Mouse (Mus musculus): ENCODE results near the gene Zfp74. TPM values are rescaled to one million over a fixed set of nuclear protein-coding genes. Genes with fewer than 3 reads are reported as not detected.
"Not testable (repeated sequence)": the region's sequence is repeated elsewhere in the genome, so short reads cannot be mapped to it uniquely, and the experiment has no call there.

Gene Zfp74
- total RNA-seq (2021): 10 to 100 TPM in 1 of 2 experiments, 1 to 10 TPM in 1; 7.3 to 11.4 TPM
- long read RNA-seq, experiment 1, partial matches to known transcripts: 0 of 6 reads
- long read RNA-seq, experiment 1, other reads (novel, unspliced or antisense): 6 of 6 reads
- long read RNA-seq, experiment 2, partial matches to known transcripts: 0 of 3 reads
- long read RNA-seq, experiment 2, other reads (novel, unspliced or antisense): 3 of 3 reads

DNA sequence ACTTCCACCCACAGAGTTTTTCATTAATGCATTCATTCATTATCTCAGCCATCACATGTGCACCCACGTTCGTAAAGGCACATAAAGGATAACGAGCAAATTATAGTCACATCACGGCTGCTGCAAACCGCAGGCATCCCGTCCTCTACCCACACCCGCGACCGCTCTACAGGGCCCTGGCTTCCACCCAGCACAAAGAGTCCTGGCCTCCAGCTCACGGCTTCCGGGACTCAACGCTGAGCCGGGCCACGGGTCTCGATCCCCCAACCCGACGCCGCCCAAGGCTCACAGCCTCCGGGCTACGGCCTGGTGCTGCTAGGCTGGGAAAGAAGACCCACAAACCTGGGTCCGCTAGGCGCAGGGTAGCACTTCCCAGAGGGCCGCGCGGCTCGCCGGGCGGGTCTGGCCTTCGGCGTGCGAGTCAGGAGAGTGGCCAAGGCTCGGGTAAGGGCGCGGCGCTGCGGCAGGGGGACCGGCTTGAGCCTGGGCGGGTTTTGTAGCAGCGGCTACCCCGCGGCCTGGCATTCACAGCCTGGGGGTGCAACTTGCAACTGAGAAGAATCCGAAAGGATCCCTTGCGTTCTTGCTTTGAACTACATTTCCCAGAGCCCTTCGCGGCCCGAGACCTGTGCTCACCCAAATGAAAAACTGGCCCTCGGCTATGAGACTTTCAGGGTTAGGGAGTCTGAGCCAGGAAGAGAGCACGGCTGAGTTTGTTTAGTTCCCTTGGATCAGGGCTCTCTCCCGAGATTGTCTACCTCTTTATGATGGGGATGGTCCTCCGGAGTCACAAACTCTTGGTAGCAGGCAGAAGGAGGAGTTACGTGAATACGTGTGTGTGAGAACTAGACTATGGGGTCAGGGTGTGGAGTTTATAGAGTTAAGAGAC is at the start of gene Zfp74:
Zfp74 (minus strand) TSS at position 577 of the 889 bp plus-strand sequence.
- DNase-seq: peak; percentile 86

GRCm38 (mm10) chr7:30000601-30001000 is 46.7 kb upstream of the Zfp74 start:
- no peak for DNase-seq

GRCm38 (mm10) chr7:29995134-29995533 is 41.2 kb upstream of the Zfp74 start:
- no peak for DNase-seq

DNA sequence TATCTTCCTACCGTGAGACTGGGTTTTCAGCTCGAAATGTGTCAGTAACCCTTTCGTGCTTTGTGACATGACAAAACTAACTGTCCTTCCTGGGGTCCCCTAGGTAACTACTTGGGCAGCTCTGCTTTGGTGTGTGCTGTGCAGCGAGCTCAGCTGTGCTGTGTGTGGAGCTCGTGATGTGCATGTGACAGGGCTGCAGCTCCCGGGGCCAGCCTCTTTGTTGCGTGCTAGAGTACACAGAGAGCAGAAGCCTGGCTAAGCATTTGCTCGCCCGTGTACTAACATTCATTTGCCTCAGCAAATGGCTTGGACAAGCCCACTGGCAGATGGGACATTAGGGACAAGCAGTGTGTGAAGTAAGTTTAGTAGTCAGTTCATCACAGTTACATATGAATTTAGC is 39.5 kb upstream of the Zfp74 start:
- no peak for DNase-seq

GRCm38 (mm10) chr7:29992698-29993097 is 38.8 kb upstream of the Zfp74 start:
- no peak for DNase-seq

DNA sequence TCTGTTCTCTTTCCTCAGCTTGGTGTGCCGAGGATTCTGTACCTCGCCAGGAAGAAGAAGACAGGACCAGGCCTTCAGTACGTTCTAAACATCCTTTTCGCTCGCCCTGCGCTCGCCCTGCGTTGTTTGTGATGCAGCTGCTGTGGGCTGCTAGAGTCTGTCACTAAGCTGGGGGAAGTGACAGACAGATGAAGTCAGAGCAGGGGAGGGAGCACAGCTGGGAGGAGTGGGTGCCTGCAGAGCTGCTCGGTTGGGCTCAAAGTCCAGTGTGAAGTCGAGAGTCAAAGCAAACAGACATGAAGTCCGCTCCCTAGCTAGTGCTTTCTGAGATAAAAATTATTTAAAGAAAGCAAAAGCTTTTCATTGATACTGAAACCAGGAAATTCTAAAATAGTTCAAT is 35.1 kb upstream of the Zfp74 start:
- peak; percentile 5 for DNase-seq

GRCm38 (mm10) chr7:29987551-29987950 is 33.7 kb upstream of the Zfp74 start:
- DNase-seq: no peak

- no peak for DNase-seq
Measured at GRCm38 (mm10) chr7:29986101-29986500, 32.2 kb upstream of the Zfp74 start.

DNA sequence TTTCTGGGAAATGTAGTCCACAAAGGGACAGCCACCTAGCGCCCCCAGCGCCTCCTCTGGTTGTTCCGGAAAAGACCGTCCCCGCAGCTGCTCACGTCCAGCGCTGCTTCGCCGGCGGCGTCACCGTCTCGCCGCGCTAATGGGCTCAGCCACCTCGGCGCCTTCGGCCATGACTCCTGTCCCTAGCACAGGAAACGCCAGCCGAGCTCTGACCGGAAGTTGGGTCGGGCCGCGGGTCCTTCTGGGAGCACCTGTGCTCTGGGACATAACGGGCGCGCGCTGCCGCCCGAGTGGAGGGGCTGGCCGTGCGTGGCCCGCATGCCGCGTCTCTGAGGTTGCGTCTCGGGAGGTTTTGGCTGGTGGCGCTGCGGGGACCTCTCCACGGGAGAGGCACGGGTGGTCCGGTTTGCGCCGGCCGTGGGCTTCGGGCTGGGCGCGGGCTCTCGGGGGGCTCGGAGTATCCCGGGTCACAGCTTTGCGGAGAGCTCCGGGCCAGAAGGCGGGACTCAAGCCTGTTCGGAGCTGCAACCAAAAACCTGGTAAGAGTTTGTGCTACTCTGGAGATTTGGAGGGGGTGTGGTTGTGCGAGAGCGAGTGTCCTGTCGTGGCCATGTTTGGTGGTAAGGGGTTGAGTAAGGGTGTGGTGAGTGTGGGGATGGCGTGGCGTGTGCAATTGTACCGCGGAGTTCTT is 29.9 kb upstream of the Zfp74 start, which contains the start of gene Zfp568:
Zfp568 (plus strand) TSS at position 266 of the 691 bp plus-strand sequence.
- DNase-seq: peak; percentile 95

GRCm38 (mm10) chr7:29983340-29983689 is 29.4 kb upstream of the Zfp74 start:
- no peak for DNase-seq

- peak; percentile 20 for DNase-seq
Measured at GRCm38 (mm10) chr7:29982931-29983330, 29.0 kb upstream of the Zfp74 start.

GRCm38 (mm10) chr7:29982341-29982740 is 28.5 kb upstream of the Zfp74 start:
- no peak for DNase-seq

DNA sequence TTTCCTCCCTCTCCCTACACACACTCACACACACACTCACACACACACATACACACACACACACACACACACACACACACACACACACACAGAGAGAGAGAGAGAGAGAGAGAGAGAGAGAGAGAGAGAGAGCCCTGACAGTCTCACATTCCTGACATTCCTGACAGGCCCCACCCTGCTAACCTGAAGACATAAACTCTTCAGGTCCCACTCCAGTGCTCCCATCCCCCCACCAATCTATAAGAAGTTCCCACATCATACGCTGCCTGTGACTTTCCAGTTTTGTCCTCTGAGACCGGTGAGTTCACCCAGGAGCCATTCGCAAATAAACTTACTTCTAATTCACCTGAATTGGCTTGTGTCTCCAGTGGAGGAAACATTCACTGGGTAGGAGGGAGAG is 28.0 kb upstream of the Zfp74 start:
- no peak for DNase-seq

- DNase-seq: no peak
Measured at GRCm38 (mm10) chr7:29981455-29981854, 27.6 kb upstream of the Zfp74 start.

- no peak for DNase-seq
Measured at GRCm38 (mm10) chr7:29980761-29981160, 26.9 kb upstream of the Zfp74 start.

DNA sequence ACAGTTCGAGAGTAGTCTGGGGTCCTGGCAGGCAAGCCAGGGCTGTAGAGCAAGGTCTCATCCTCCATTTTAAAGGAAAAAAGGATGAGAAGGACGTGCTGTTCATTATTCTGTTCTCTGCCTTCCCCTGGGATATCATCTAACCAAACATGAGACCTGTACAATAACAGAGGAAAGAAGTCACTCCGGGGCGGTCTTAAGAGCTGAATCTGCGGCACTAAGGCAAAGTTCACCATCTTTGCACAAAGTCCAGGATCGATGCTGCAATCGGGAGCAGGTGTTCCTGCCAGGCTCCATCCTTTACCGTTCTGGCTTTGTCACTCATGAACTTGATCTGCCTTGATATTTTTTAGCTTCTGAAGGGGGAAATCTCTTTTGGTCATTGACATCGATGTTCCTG is 16.8 kb upstream of the Zfp74 start:
- DNase-seq: no peak

DNA sequence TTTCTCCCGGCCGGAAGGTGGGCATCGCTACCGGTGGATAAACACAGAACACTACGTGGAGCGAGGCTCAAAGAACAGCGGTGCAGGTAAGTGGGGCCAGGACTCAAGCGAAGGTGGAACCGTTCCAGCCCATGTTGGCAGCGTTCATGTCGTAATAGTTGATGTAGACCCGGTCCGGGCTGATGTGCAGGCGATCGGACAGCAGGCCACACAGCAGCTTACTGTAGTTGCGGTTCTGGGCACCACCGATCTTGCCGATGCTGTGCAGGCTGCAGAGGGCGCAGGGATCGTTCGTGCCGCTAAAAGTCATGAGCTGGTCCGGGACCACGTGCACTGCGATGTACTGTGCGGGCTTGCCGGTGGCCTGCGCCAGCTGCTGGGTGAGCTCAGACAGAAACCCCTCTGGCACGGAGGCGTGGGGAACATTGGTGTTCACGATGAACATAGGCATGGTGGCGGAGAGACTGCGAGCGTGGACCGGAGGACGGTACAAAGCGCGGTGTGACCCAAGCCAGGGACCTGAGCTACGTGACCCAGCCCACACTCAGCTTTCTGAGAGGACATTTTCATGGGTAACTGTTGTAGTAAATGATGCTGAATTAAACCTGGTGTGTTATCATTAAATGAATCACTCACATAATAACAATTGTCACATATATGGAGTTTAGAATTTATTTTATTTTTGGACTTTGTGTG is 11.4 kb upstream of the Zfp74 start:
- not testable (repeated sequence) for DNase-seq

DNA sequence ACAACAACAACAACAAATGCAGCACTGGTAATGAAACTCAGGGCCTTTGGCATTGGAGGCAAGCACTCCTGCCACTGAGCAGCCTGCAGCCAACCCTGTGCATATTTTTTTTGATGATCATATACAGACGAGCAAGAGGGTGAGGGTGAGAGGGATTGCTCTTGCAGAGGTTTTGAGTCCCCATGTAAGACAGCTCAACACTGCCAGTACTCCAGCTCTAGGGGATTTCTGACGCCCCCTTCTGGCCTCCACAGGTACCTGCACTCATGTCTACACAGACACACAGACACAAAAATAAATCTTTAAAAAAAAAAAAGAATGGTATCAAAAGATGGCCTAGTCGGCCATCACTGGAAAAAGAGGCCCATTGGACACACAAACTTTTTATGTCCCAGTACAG is 5.1 kb upstream of the Zfp74 start:
- DNase-seq: no peak

DNA sequence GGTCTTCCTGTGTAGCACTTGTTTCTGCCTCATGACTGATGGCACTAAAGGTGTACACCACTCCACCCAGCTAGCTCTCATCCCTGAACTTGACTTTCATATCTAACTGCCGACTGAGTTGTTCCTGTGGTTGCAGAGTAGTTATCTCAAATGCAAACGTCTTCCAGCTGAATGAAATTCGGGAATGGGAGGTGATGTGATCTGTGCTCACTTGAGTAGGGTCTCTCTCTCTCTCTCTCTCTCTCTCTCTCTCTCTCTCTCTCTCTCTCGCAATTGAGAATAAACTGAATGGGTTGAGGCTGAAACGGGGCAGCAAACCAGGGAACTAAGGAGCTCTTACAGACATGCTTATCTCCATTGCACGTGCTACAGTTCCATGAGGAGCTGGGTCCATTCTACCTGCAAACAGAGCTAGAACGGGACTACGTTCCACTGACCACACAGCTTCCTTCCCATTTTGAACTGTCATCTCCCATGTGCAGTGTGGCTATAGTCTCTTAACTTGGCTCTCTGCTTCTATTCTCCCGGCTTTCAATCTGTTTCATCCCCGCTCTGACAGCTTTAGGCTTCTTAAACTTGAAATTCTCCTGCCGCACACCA is 4.3 kb upstream of the Zfp74 start:
- no peak for DNase-seq

GRCm38 (mm10) chr7:29956257-29956656 is 2.4 kb upstream of the Zfp74 start:
- no peak for DNase-seq

DNA sequence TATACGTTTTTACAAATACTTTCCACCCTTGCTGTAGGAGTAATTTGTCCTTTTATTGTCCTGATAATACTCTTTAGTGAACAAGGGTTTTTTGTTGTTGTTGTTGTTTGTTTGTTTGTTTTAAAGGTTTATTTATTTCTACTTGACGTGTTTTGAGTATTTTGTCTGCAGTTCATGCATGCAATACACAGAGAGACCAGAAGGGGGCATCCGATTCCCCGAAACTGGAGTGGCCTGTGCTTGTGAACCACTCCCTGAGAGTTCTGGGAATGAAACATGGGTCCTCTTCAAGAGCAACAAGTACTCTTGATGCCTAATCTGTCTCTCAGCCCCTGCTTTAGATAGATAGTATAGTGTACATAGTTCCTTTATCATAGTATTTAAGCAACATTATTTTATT is 842 bp upstream of the Zfp74 start:
- DNase-seq: peak; percentile 63

GRCm38 (mm10) chr7:29953086-29953485 is 803 bp downstream of the Zfp74 start:
- no peak for DNase-seq
